Mouse (Mus musculus) adrenal gland, adult 18-20 months (tissue): ENCODE measurements around the gene Serpinf2. TPM values are rescaled to one million over a fixed set of nuclear protein-coding genes. Genes with fewer than 3 reads are reported as not detected.

Experiments
- DNase-seq, 2 experiments: peaks; one replicate each; pipeline ENCODE4 v3.0.0; 2021 to 2022; ENCODE audit warnings: low spot score in 2 of 2
- total RNA-seq, 2 experiments: library from RNA; stranded (reverse); gene quantifications; 1 replicate in 1 of 2; 2 replicates in 1 of 2; pipeline ENCODE4 v1.2.3; 2021

Gene Serpinf2
- total RNA-seq, 2 experiments from 2014 or later: not detected

GRCm38 (mm10) chr11:75431307-75431706 is 8.1 kb downstream of the Serpinf2 start:
- no peak for DNase-seq

- no peak for DNase-seq
These were observed 10.2 kb downstream of the Serpinf2 start for GRCm38 (mm10) chr11:75429019-75429705.

GRCm38 (mm10) chr11:75424459-75424858 is 14.9 kb downstream of the Serpinf2 start:
- no peak for DNase-seq

GRCm38 (mm10) chr11:75424033-75424432 is 15.4 kb downstream of the Serpinf2 start:
- DNase-seq: no peak

GRCm38 (mm10) chr11:75423091-75423490 is 16.3 kb downstream of the Serpinf2 start:
- no peak for DNase-seq

- no peak for DNase-seq
These were observed 17.2 kb downstream of the Serpinf2 start, which contains the start of gene Serpinf1 for GRCm38 (mm10) chr11:75422013-75422792. TSS of gene Serpinf1 (minus strand) at chr11:75422701.

GRCm38 (mm10) chr11:75421375-75422012 is 17.9 kb downstream of the Serpinf2 start:
- DNase-seq: no peak

GRCm38 (mm10) chr11:75420810-75421374 is 18.5 kb downstream of the Serpinf2 start:
- no peak for DNase-seq

- no peak for DNase-seq
These were observed 19.4 kb downstream of the Serpinf2 start for GRCm38 (mm10) chr11:75420037-75420436.

- DNase-seq: no peak
These were observed 23.4 kb downstream of the Serpinf2 start for GRCm38 (mm10) chr11:75415994-75416393.

GRCm38 (mm10) chr11:75415096-75415495 is 24.3 kb downstream of the Serpinf2 start:
- DNase-seq: no peak

GRCm38 (mm10) chr11:75410591-75410990 is 28.8 kb downstream of the Serpinf2 start:
- no peak for DNase-seq

- no peak for DNase-seq
These were observed 29.5 kb downstream of the Serpinf2 start for GRCm38 (mm10) chr11:75409679-75410575.

- DNase-seq: peak; percentile 57 to 61
These were observed 32.5 kb downstream of the Serpinf2 start for GRCm38 (mm10) chr11:75406865-75407264.

- no peak for DNase-seq
These were observed 33.3 kb downstream of the Serpinf2 start for GRCm38 (mm10) chr11:75406104-75406503.

- no peak for DNase-seq
These were observed 34.6 kb downstream of the Serpinf2 start for GRCm38 (mm10) chr11:75404801-75405200.

- DNase-seq: no peak
These were observed 35.9 kb downstream of the Serpinf2 start for GRCm38 (mm10) chr11:75403301-75404052.

- peak in 1 of 2 experiments; percentile 32 for DNase-seq
These were observed 37.1 kb downstream of the Serpinf2 start for GRCm38 (mm10) chr11:75402271-75402690.

- DNase-seq: no peak
These were observed 39.3 kb downstream of the Serpinf2 start for GRCm38 (mm10) chr11:75400099-75400498.

GRCm38 (mm10) chr11:75399411-75399841 is 40.0 kb downstream of the Serpinf2 start:
- peak in 1 of 2 experiments; percentile 23 for DNase-seq
